Mouse (Mus musculus): ENCODE results near the gene Fhad1. TPM values are rescaled to one million over a fixed set of nuclear protein-coding genes. Genes with fewer than 3 reads are reported as not detected.

Gene Fhad1
- total and polyA plus RNA-seq, 3 experiments: 4.8 to 8.6 (median 5.5) TPM

- Histone ChIP-seq H3K4me1 (ENCODE audit: control insufficient read depth in 1 of 2, insufficient read depth in 2 of 2) (peaks cover 28 to 61% of the 10 kb centered on the region in 2 experiments), H3K27ac (ENCODE audit: insufficient read depth, low read depth) (no peak overlapping the region), H3K4me3 (replicated peaks in 1 of 3; ENCODE audit: low read depth in 2 of 3, low read length in 2 of 3, poor library complexity in 1 of 3) (no peak overlapping the region), H3K4me2 (ENCODE audit: insufficient read depth, low read depth, poor library complexity, severe bottlenecking) (0 out of 2 replicates have a peak overlapping the region, but pooled peaks have one; percentile 9), H3K27me3 (replicated peaks) (no peaks in the 10 kb centered on the region), H3K9ac (ENCODE audit: insufficient read depth, low read depth) (no peak overlapping the region), H3K36me3 (replicated peaks in 1 of 2; ENCODE audit: control insufficient read depth in 1 of 2, insufficient read depth in 1 of 2, low read length in 1 of 2) (peaks cover 0 to 7% of the 10 kb centered on the region in 2 experiments), H3K9me3 (replicated peaks; ENCODE audit: low read length) (peaks cover 9% of the 10 kb centered on the region), H3K79me2 (replicated peaks; ENCODE audit: control insufficient read depth, extremely low read depth, insufficient read depth, poor library complexity, severe bottlenecking) (no peaks in the 10 kb centered on the region)
- dilution Hi-C loops (cut with MboI; ENCODE audit: extremely low pct_ligation_motif_present, extremely low pct_unique_long_range_greater_than_20kb, low sequenced_read_pairs): no loop called here
- in situ Hi-C loops (cut with MboI; ENCODE audit: low pct_ligation_motif_present, low pct_unique_long_range_greater_than_20kb, low sequenced_read_pairs): loop anchor here (5.0 to 25.0 kb wide), 3 partner anchors 96 to 546 kb away; partner anchors contain the start of genes Clcnkb, Hspb7 and Tmem82
- no peak for DNase-seq (ENCODE audit: extremely low read depth)
- no peak for TF ChIP-seq MAFK (IDR thresholded peaks at IDR 0.05; ENCODE audit: insufficient replicate concordance, low read length)
- peak; percentile 14; the same call in 1 of the 2 replicates for TF ChIP-seq CHD1 (IDR thresholded peaks at IDR 0.05; ENCODE audit: low read depth, low read length)
Observed at GRCm38 (mm10) chr4:141958614-141959375, 56.1 kb downstream of the Fhad1 start.

GRCm38 (mm10) chr4:141958188-141958587 is 56.7 kb downstream of the Fhad1 start:
- Histone ChIP-seq H3K36me3 (replicated peaks in 1 of 2; ENCODE audit: control insufficient read depth in 1 of 2, insufficient read depth in 1 of 2, low read length in 1 of 2) (peaks cover 0 to 7% of the 10 kb centered on the region in 2 experiments), H3K27me3 (replicated peaks) (no peaks in the 10 kb centered on the region), H3K27ac (ENCODE audit: insufficient read depth, low read depth) (peak overlapping the region; percentile 69; the same call in 1 of the 2 replicates), H3K9ac (ENCODE audit: insufficient read depth, low read depth) (0 out of 2 replicates have a peak overlapping the region, but pooled peaks have one; percentile 27), H3K4me2 (ENCODE audit: insufficient read depth, low read depth, poor library complexity, severe bottlenecking) (peak overlapping the region; percentile 54), H3K79me2 (replicated peaks; ENCODE audit: control insufficient read depth, extremely low read depth, insufficient read depth, poor library complexity, severe bottlenecking) (no peaks in the 10 kb centered on the region), H3K9me3 (replicated peaks; ENCODE audit: low read length) (peaks cover 9% of the 10 kb centered on the region), H3K4me1 (ENCODE audit: control insufficient read depth in 1 of 2, insufficient read depth in 2 of 2) (peaks cover 32 to 61% of the 10 kb centered on the region in 2 experiments), H3K4me3 (replicated peaks in 1 of 3; ENCODE audit: low read depth in 2 of 3, low read length in 2 of 3, poor library complexity in 1 of 3) (peak overlapping the region; percentile 23 to 48 (median 31))
- peak; percentile 96 for DNase-seq (ENCODE audit: extremely low read depth)
- in situ Hi-C loops (cut with MboI; ENCODE audit: low pct_ligation_motif_present, low pct_unique_long_range_greater_than_20kb, low sequenced_read_pairs): loop anchor here (5.0 to 25.0 kb wide), 3 partner anchors 96 to 546 kb away; partner anchors contain the start of genes Clcnkb, Hspb7 and Tmem82
- dilution Hi-C loops (cut with MboI; ENCODE audit: extremely low pct_ligation_motif_present, extremely low pct_unique_long_range_greater_than_20kb, low sequenced_read_pairs): no loop called here
- TF ChIP-seq MXI1 (IDR thresholded peaks at IDR 0.05; ENCODE audit: low read depth, low read length): no peak
- no peak for TF ChIP-seq KAT2A (IDR thresholded peaks at IDR 0.05; ENCODE audit: insufficient replicate concordance, low read length)
- TF ChIP-seq JUND (conservative IDR thresholded peaks at IDR 0.05; ENCODE audit: low read depth, low read length): no peak
- no peak for TF ChIP-seq BHLHE40 (IDR thresholded peaks at IDR 0.05; ENCODE audit: low read depth, low read length)
- 0 out of 2 replicates have a peak, but pooled peaks have one; percentile 45 for TF ChIP-seq MYC (IDR thresholded peaks at IDR 0.05; ENCODE audit: low read depth, low read length)
- TF ChIP-seq TBP (conservative IDR thresholded peaks at IDR 0.05; ENCODE audit: low read depth, low read length): 0 out of 2 replicates have a peak, but pooled peaks have one; percentile 14
- TF ChIP-seq NELFE (IDR thresholded peaks at IDR 0.05; ENCODE audit: low read depth, low read length): no peak
- TF ChIP-seq CHD2 (IDR thresholded peaks at IDR 0.05; ENCODE audit: low read length): no peak
- no peak for TF ChIP-seq UBTF (IDR thresholded peaks at IDR 0.05; ENCODE audit: low read depth, low read length)
- no peak for TF ChIP-seq GABPA (IDR thresholded peaks at IDR 0.05; ENCODE audit: insufficient replicate concordance, low read depth, low read length)
- peak; percentile 50; the same call in 1 of the 2 replicates for TF ChIP-seq ZC3H11A (IDR thresholded peaks at IDR 0.05; ENCODE audit: low read depth, low read length)
- TF ChIP-seq RCOR1 (conservative IDR thresholded peaks at IDR 0.05; ENCODE audit: low read depth, low read length): no peak
- TF ChIP-seq ZMIZ1 (IDR thresholded peaks at IDR 0.05; ENCODE audit: low read depth, low read length): no peak
- TF ChIP-seq E2F4 (IDR thresholded peaks at IDR 0.05; ENCODE audit: insufficient replicate concordance, low read depth, low read length): 0 out of 2 replicates have a peak, but pooled peaks have one; percentile 20
- TF ChIP-seq EP300 (IDR thresholded peaks at IDR 0.05; ENCODE audit: low read length): 0 out of 2 replicates have a peak, but pooled peaks have one; percentile 18
- TF ChIP-seq POLR2A (IDR thresholded peaks at IDR 0.05; ENCODE audit: low read depth, low read length): no peak
- peak; percentile 85 to 94 for TF ChIP-seq CTCF (conservative IDR thresholded peaks at IDR 0.05 in 1 of 2, IDR thresholded peaks at IDR 0.05 in 1 of 2; ENCODE audit: low read depth in 2 of 2, low read length in 2 of 2)
- TF ChIP-seq CHD1 (IDR thresholded peaks at IDR 0.05; ENCODE audit: low read depth, low read length): peak; percentile 94
- no peak for TF ChIP-seq PAX5 (IDR thresholded peaks at IDR 0.05; ENCODE audit: low read length)
- TF ChIP-seq POLR2AphosphoS2 (IDR thresholded peaks at IDR 0.05; ENCODE audit: low read depth, low read length): no peak
- 0 out of 2 replicates have a peak, but pooled peaks have one; percentile 25 for TF ChIP-seq ETS1 (conservative IDR thresholded peaks at IDR 0.05; ENCODE audit: low read depth, low read length)
- no peak for TF ChIP-seq ZKSCAN1 (IDR thresholded peaks at IDR 0.05; ENCODE audit: borderline replicate concordance, low read depth, low read length)
- peak; percentile 94 for TF ChIP-seq SMC3 (IDR thresholded peaks at IDR 0.05; ENCODE audit: low read depth, low read length)
- TF ChIP-seq MAX (IDR thresholded peaks at IDR 0.05; ENCODE audit: low read length): no peak
- peak; percentile 10; the same call in 1 of the 2 replicates for TF ChIP-seq SIN3A (IDR thresholded peaks at IDR 0.05; ENCODE audit: low read length)
- TF ChIP-seq JUN (IDR thresholded peaks at IDR 0.05; ENCODE audit: insufficient read depth, low read depth, low read length): no peak
- TF ChIP-seq TCF12 (IDR thresholded peaks at IDR 0.05; ENCODE audit: low read depth, low read length): no peak
- peak; percentile 75 for TF ChIP-seq RAD21 (IDR thresholded peaks at IDR 0.05; ENCODE audit: low read depth, low read length)
- no peak; the same call in 1 of the 2 replicates for TF ChIP-seq ELF1 (IDR thresholded peaks at IDR 0.05; ENCODE audit: low read depth, low read length)
- no peak for TF ChIP-seq USF1 (IDR thresholded peaks at IDR 0.05; ENCODE audit: low read depth, low read length)
